Mouse (Mus musculus) brain, adult 2 months (tissue): ENCODE data around the gene Mamdc2.

Experiments
- DNase-seq: peaks from one replicate; pipeline ENCODE4 v3.0.0; 2011; ENCODE audit warnings: low read depth, low spot score

Mamdc2 gene

GRCm38 (mm10) chr19:23281911-23282660 is 166.2 kb downstream of the Mamdc2 start:
- DNase-seq = no peak

- no peak for DNase-seq
These were observed 174.1 kb downstream of the Mamdc2 start for GRCm38 (mm10) chr19:23274054-23274724.

GRCm38 (mm10) chr19:23273355-23274053 is 174.7 kb downstream of the Mamdc2 start, which contains the start of gene Smc5:
Smc5 (minus strand) TSS chr19:23273897.
- peak; percentile 91 for DNase-seq

- DNase-seq = peak; percentile 41
These were observed 191.5 kb downstream of the Mamdc2 start for GRCm38 (mm10) chr19:23256771-23257170.
